Mouse (Mus musculus): ENCODE results near the gene Clec2i. TPM values are rescaled to one million over a fixed set of nuclear protein-coding genes. Genes with fewer than 3 reads are reported as not detected.
"Not testable (repeated sequence)": the region's sequence is repeated elsewhere in the genome, so short reads cannot be mapped to it uniquely, and the experiment has no call there.

The Clec2i gene
- not detected for polyA plus RNA-seq (2021)

- CTCF ChIA-PET; ATAC-seq; POLR2A ChIA-PET; H3K27me3 ChIP-seq; DNase-seq (ENCODE audit: low read depth, low spot score): not testable (repeated sequence)
- in situ Hi-C loops (cut with MboI; ENCODE audit: low pct_unique_long_range_greater_than_20kb) = loop anchor here (10.0 kb wide), 1 partner anchor 88 kb away; no protein-coding TSS in a partner anchor
Measured at GRCm38 (mm10) chr6:128887091-128887790, at the start of gene Clec2i. Clec2i (plus strand) TSS chr6:128887588.

- ATAC-seq (peak; percentile 45), DNase-seq (ENCODE audit: low read depth, low spot score) (peak; percentile 70)
- POLR2A ChIA-PET = interaction anchor here (0.6 kb wide), 1 partner anchor 1906 kb away, joined by 3 read pairs; no protein-coding TSS in a partner anchor
- in situ Hi-C loops (cut with MboI; ENCODE audit: low pct_unique_long_range_greater_than_20kb) = loop anchor here (25.0 kb wide), 1 partner anchor 699 kb away; the partner anchor contains the start of gene Gabarapl1
- H3K27me3 ChIP-seq = no peaks in the 10 kb centered on the region
- no peak for TF ChIP-seq CTCF (IDR thresholded peaks at IDR 0.05)
- CTCF ChIA-PET = interaction anchor here (1.1 to 1.5 kb wide), 4 partner anchors 11 to 39 kb away, joined by 3 to 5 read pairs (median 4); no protein-coding TSS in a partner anchor
Measured at GRCm38 (mm10) chr6:128838342-128839265, 48.8 kb upstream of the Clec2i start.

- POLR2A ChIA-PET = no interaction called here
- DNase-seq (ENCODE audit: low read depth, low spot score) = no peak
- no peaks in the 10 kb centered on the region for H3K27me3 ChIP-seq
- in situ Hi-C loops (cut with MboI; ENCODE audit: low pct_unique_long_range_greater_than_20kb) = loop anchor here (25.0 kb wide), 1 partner anchor 698 kb away; the partner anchor contains the start of gene Gabarapl1
- peak; percentile 85 for TF ChIP-seq CTCF (IDR thresholded peaks at IDR 0.05)
- CTCF ChIA-PET = interaction anchor here (1.1 kb wide), 1 partner anchor 35 kb away, joined by 3 read pairs; no protein-coding TSS in a partner anchor
- peak; percentile 46 for ATAC-seq
Measured at GRCm38 (mm10) chr6:128839266-128839771, 48.1 kb upstream of the Clec2i start.

- ATAC-seq (no peak), DNase-seq (ENCODE audit: low read depth, low spot score) (no peak)
- ChIA-PET CTCF (interaction anchor here (0.8 to 1.1 kb wide), 2 partner anchors 36 to 73 kb away, joined by 3 read pairs; no protein-coding TSS in a partner anchor), POLR2A (no interaction called here)
- in situ Hi-C loops (cut with MboI; ENCODE audit: low pct_unique_long_range_greater_than_20kb) = loop anchor here (5.0 to 25.0 kb wide), 4 partner anchors 38 to 697 kb away; partner anchors contain the start of genes Clec2d and Gabarapl1
- H3K27me3 ChIP-seq = no peaks in the 10 kb centered on the region
- no peak for TF ChIP-seq CTCF (IDR thresholded peaks at IDR 0.05)
Measured at GRCm38 (mm10) chr6:128839921-128840320, 47.5 kb upstream of the Clec2i start.

GRCm38 (mm10) chr6:128840669-128841068 is 46.7 kb upstream of the Clec2i start:
- DNase-seq (ENCODE audit: low read depth, low spot score); POLR2A ChIA-PET; ATAC-seq; H3K27me3 ChIP-seq: not testable (repeated sequence)
- CTCF ChIA-PET = interaction anchor here (0.8 kb wide), 1 partner anchor 74 kb away, joined by 3 read pairs; no protein-coding TSS in a partner anchor
- in situ Hi-C loops (cut with MboI; ENCODE audit: low pct_unique_long_range_greater_than_20kb) = loop anchor here (5.0 to 25.0 kb wide), 4 partner anchors 38 to 697 kb away; partner anchors contain the start of genes Clec2d and Gabarapl1

- TF ChIP-seq CTCF (IDR thresholded peaks at IDR 0.05) = no peak
- H3K27me3 ChIP-seq = no peaks in the 10 kb centered on the region
- in situ Hi-C loops (cut with MboI; ENCODE audit: low pct_unique_long_range_greater_than_20kb) = loop anchor here (5.0 to 25.0 kb wide), 4 partner anchors 39 to 696 kb away; partner anchors contain the start of genes Clec2d and Gabarapl1
- ATAC-seq = no peak
- no peak for DNase-seq (ENCODE audit: low read depth, low spot score)
- CTCF ChIA-PET = no interaction called here
- POLR2A ChIA-PET = no interaction called here
Measured at GRCm38 (mm10) chr6:128841327-128842089, 45.9 kb upstream of the Clec2i start.

- no peak for TF ChIP-seq CTCF (IDR thresholded peaks at IDR 0.05)
- POLR2A ChIA-PET = no interaction called here
- no peak for DNase-seq (ENCODE audit: low read depth, low spot score)
- no peaks in the 10 kb centered on the region for H3K27me3 ChIP-seq
- in situ Hi-C loops (cut with MboI; ENCODE audit: low pct_unique_long_range_greater_than_20kb) = loop anchor here (5.0 to 25.0 kb wide), 4 partner anchors 40 to 695 kb away; partner anchors contain the start of genes Clec2d and Gabarapl1
- no peak for ATAC-seq
- CTCF ChIA-PET = interaction anchor here (1.4 kb wide), 2 partner anchors 36 to 40 kb away, joined by 3 to 4 read pairs; no protein-coding TSS in a partner anchor
Measured at GRCm38 (mm10) chr6:128842356-128842944, 44.9 kb upstream of the Clec2i start.

- ChIA-PET POLR2A (interaction anchor here (0.6 kb wide), 2 partner anchors 31 to 60 kb away, joined by 3 read pairs; no protein-coding TSS in a partner anchor), CTCF (interaction anchor here (0.6 to 1.4 kb wide), 3 partner anchors 37 to 411 kb away, joined by 3 to 4 read pairs (median 3); no protein-coding TSS in a partner anchor)
- no peak for TF ChIP-seq CTCF (IDR thresholded peaks at IDR 0.05)
- peak; percentile 71 for DNase-seq (ENCODE audit: low read depth, low spot score)
- ATAC-seq = peak; percentile 65
- no peaks in the 10 kb centered on the region for H3K27me3 ChIP-seq
- in situ Hi-C loops (cut with MboI; ENCODE audit: low pct_unique_long_range_greater_than_20kb) = loop anchor here (5.0 to 25.0 kb wide), 4 partner anchors 41 to 694 kb away; partner anchors contain the start of genes Clec2d and Gabarapl1
Measured at GRCm38 (mm10) chr6:128842945-128843478, 44.4 kb upstream of the Clec2i start.

Measured in Patski (cell line).